Mouse (Mus musculus) ES-E14 (cell line): ENCODE results near the gene Hk3. TPM values are rescaled to one million over a fixed set of nuclear protein-coding genes. Genes with fewer than 3 reads are reported as not detected.
A peak's percentile ranks its signal among the peaks of the same experiment; 100 is the strongest.

Source experiments
- DNase-seq: peaks from one replicate; pipeline ENCODE4 v3.0.0-alpha.2; 2013; ENCODE audit warnings: low read depth, low spot score
- H3K27ac ChIP-seq: 2 replicates; pipeline ENCODE4 v1.5.1; 2012; ENCODE audit warnings: low read depth, mild to moderate bottlenecking, low read length, moderate library complexity, mixed read lengths; ENCODE audit not compliant: poor library complexity, insufficient read depth, severe bottlenecking
- H3K36me3 ChIP-seq: 2 replicates; pipeline ENCODE4 v1.6.1; 2012; ENCODE audit warnings: mild to moderate bottlenecking, low read length, moderate library complexity, mixed read lengths; ENCODE audit not compliant: control insufficient read depth, poor library complexity, insufficient read depth, severe bottlenecking
- H3K4me1 ChIP-seq, 2 experiments: fragments of 150-350 bp in 1 of 2; sonication (generic) in 1 of 2; 2 replicates each; pipeline ENCODE4 v1.6.1; 2012; ENCODE audit warnings: low read length in 2 of 2, mild to moderate bottlenecking in 1 of 2, mixed read lengths in 1 of 2; ENCODE audit not compliant: control insufficient read depth in 2 of 2, insufficient read depth in 2 of 2, poor library complexity in 1 of 2
- H3K4me3 ChIP-seq, 2 experiments: fragments of 150-350 bp in 1 of 2; sonication (generic) in 1 of 2; 2 replicates each; pipeline ENCODE4 v1.5.1; 2012; ENCODE audit warnings: low read length in 2 of 2, low read depth in 1 of 2, mild to moderate bottlenecking in 1 of 2, mixed read lengths in 1 of 2; ENCODE audit not compliant: insufficient read depth in 1 of 2, poor library complexity in 1 of 2, severe bottlenecking in 1 of 2
- H3K9ac ChIP-seq: 2 replicates; pipeline ENCODE4 v1.6.1; 2012; ENCODE audit warnings: low read depth, mild to moderate bottlenecking, low read length, mixed read lengths; ENCODE audit not compliant: poor library complexity, insufficient read depth, severe bottlenecking
- H3K9me3 ChIP-seq: fragments of 150-350 bp; sonication (generic); 2 replicates; pipeline ENCODE4 v1.6.1; 2012; ENCODE audit warnings: low read depth, mild to moderate bottlenecking, low read length; ENCODE audit not compliant: control insufficient read depth, insufficient read depth
- CHD2 ChIP-seq: IDR thresholded peaks from 2 replicates; pipeline ENCODE4 v1.6.1; 2014; ENCODE audit warnings: mild to moderate bottlenecking, low read depth, low read length, inconsistent platforms
- HCFC1 ChIP-seq: IDR thresholded peaks from 2 replicates; pipeline ENCODE4 v1.6.1; 2012; ENCODE audit warnings: low read length, inconsistent platforms, borderline replicate concordance; ENCODE audit not compliant: insufficient read depth
- MAFK ChIP-seq: IDR thresholded peaks from 2 replicates; pipeline ENCODE4 v1.6.1; 2014; ENCODE audit warnings: mild to moderate bottlenecking, low read depth, low read length, inconsistent platforms; ENCODE audit not compliant: insufficient read depth
- ZC3H11A ChIP-seq: IDR thresholded peaks from 2 replicates; pipeline ENCODE4 v1.6.1; 2012; ENCODE audit warnings: low read depth, mild to moderate bottlenecking, inconsistent platforms, low read length, borderline replicate concordance
- ZNF384 ChIP-seq: IDR thresholded peaks from 2 replicates; pipeline ENCODE4 v1.6.1; 2012; ENCODE audit warnings: low read depth, low read length, inconsistent platforms
- in situ Hi-C, 2 experiments: fragments of 600-800 bp; cut with MboI; formaldehyde crosslinking; loops; one replicate each; pipeline ENCODE4 v1.15.1; 2025; ENCODE audit warnings: low sequenced_read_pairs in 2 of 2, inconsistent platforms in 1 of 2; ENCODE audit not compliant: unreplicated experiment in 2 of 2
- total RNA-seq: library from RNA; depleted of rRNA; stranded (reverse); fragments of 300-350 nt; gene quantifications from 2 replicates; pipeline ENCODE4 v1.2.3, GENCODE M21; 2012; rRNA removed

Hk3 gene
- 0.04 and 0.05 TPM in 2 replicates for total RNA-seq

GRCm38 (mm10) chr13:55021194-55021779, at the start of gene Hk3:
Hk3 (minus strand) TSS chr13:55021385.
- Histone ChIP-seq H3K9me3 (no peaks in the 10 kb centered on the region), H3K27ac (no peak within 1 kb of the TSS), H3K9ac (no peak within 1 kb of the TSS), H3K4me3 (no peak within 1 kb of the TSS), H3K4me1 (peaks cover 2 to 11% of the 10 kb centered on the region in 2 experiments; a peak in 2 of 4 replicates), H3K36me3 (no peaks in the 10 kb centered on the region)
- no peak for DNase-seq
- no peak for TF ChIP-seq ZNF384
- TF ChIP-seq HCFC1, result no peak
- no peak for TF ChIP-seq ZC3H11A
- no peak for TF ChIP-seq MAFK
- TF ChIP-seq CHD2, result no peak
- in situ Hi-C loops, result no loop called here

GRCm38 (mm10) chr13:55069719-55070118, 48.5 kb upstream of the Hk3 start:
- in situ Hi-C loops, result loop anchor here in 1 of 2 experiments (10.0 kb wide), 1 partner anchor 275 kb away; no protein-coding TSS in a partner anchor
- no peak for TF ChIP-seq CHD2
- TF ChIP-seq ZC3H11A, result no peak
- no peak for TF ChIP-seq MAFK
- no peak for TF ChIP-seq ZNF384
- no peak for TF ChIP-seq HCFC1

GRCm38 (mm10) chr13:55063276-55063675, 42.1 kb upstream of the Hk3 start:
- Histone ChIP-seq H3K4me1 (no peaks in the 10 kb centered on the region), H3K9ac (no peak overlapping the region), H3K36me3 (no peaks in the 10 kb centered on the region), H3K9me3 (no peaks in the 10 kb centered on the region), H3K4me3 (no peak overlapping the region), H3K27ac (no peak overlapping the region)
- TF ChIP-seq MAFK (no peak), ZC3H11A (no peak), ZNF384 (no peak), HCFC1 (no peak), CHD2 (no peak)
- in situ Hi-C loops, result loop anchor here in 1 of 2 experiments (10.0 kb wide), 1 partner anchor 268 kb away; no protein-coding TSS in a partner anchor
- no peak for DNase-seq

More at GRCm38 (mm10) chr13:55069719-55070118, 48.5 kb upstream of the Hk3 start:
- DNase-seq, result no peak
- Histone ChIP-seq H3K27ac (no peak overlapping the region), H3K9me3 (no peaks in the 10 kb centered on the region), H3K9ac (no peak overlapping the region), H3K4me1 (no peaks in the 10 kb centered on the region), H3K36me3 (no peaks in the 10 kb centered on the region; the same call in 1 of the 2 replicates), H3K4me3 (no peak overlapping the region)

- peak; percentile 51; the same call in 1 of the 2 replicates for TF ChIP-seq ZC3H11A
- TF ChIP-seq HCFC1, result no peak
- no peak for TF ChIP-seq CHD2
- TF ChIP-seq MAFK, result no peak
- in situ Hi-C loops, result no loop called here
- DNase-seq, result peak; percentile 41
- no peak overlapping the region for H3K27ac ChIP-seq
- no peaks in the 10 kb centered on the region for H3K9me3 ChIP-seq
- H3K4me3 ChIP-seq, result no peak overlapping the region
- H3K9ac ChIP-seq, result no peak overlapping the region
- no peaks in the 10 kb centered on the region for H3K4me1 ChIP-seq
- H3K36me3 ChIP-seq, result no peaks in the 10 kb centered on the region
Measured at GRCm38 (mm10) chr13:55058042-55058441, 36.9 kb upstream of the Hk3 start.

GRCm38 (mm10) chr13:55047706-55048105, 26.5 kb upstream of the Hk3 start:
- no peak for DNase-seq
- TF ChIP-seq CHD2, result no peak
- no peak for TF ChIP-seq HCFC1
- no peak for TF ChIP-seq ZNF384
- TF ChIP-seq MAFK, result no peak
- TF ChIP-seq ZC3H11A, result no peak
- Histone ChIP-seq H3K9ac (no peak overlapping the region), H3K4me3 (no peak overlapping the region), H3K27ac (no peak overlapping the region), H3K9me3 (no peaks in the 10 kb centered on the region), H3K4me1 (no peaks in the 10 kb centered on the region), H3K36me3 (0 out of 2 replicates have a peak, but pooled peaks cover 2% of the 10 kb centered on the region)
- in situ Hi-C loops, result loop anchor here in 1 of 2 experiments (10.0 kb wide), 1 partner anchor 243 kb away; no protein-coding TSS in a partner anchor
